Mouse (Mus musculus): ENCODE results near the gene Eps8l1.
A peak's percentile ranks its signal among the peaks of the same experiment; 100 is the strongest.

DNA sequence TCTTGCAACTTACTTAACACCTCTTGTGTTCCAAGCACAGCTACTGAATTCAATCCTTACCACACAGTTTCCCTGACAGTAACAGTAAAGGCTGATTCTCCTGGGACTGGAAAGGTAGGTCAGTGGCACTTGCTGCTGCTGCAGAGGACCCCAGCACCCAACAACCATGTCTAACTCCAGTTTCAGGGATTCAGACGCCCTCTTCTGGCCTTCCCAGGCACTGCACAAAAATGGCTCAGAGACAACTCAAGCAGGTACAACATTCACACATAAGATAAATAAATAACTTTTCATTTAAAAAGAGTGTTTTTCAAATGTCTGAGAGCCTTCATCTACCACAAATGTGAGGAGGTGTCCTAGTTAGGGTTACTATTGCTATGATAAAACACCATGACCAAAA is 13.3 kb upstream of the Eps8l1 start:
- TF ChIP-seq CTCF (IDR thresholded peaks at IDR 0.05; ENCODE audit: low read depth, low read length) (peak; percentile 41; the same call in 1 of the 2 replicates), POLR2A (IDR thresholded peaks at IDR 0.05; ENCODE audit: extremely low read depth, insufficient read depth, low read length) (no peak)
